Mouse (Mus musculus): ENCODE results near the gene Asxl2. TPM values are rescaled to one million over a fixed set of nuclear protein-coding genes. Genes with fewer than 3 reads are reported as not detected.
"Not testable (repeated sequence)": the region's sequence is repeated elsewhere in the genome, so short reads cannot be mapped to it uniquely, and the experiment has no call there.

Gene Asxl2
- polyA plus RNA-seq, 1 experiment = 11.0 TPM

GRCm38 (mm10) chr12:3437815-3438214 is 11.2 kb downstream of the Asxl2 start:
- H3K4me1 ChIP-seq (ENCODE audit: control insufficient read depth, insufficient read depth, low read length) = no peaks in the 10 kb centered on the region
- TF ChIP-seq POLR2A (IDR thresholded peaks at IDR 0.05; ENCODE audit: extremely low read depth, insufficient read depth, low read length) (no peak), CTCF (IDR thresholded peaks at IDR 0.05; ENCODE audit: extremely low read depth, insufficient read depth, low read length) (no peak)

GRCm38 (mm10) chr12:3440916-3441315 is 14.3 kb downstream of the Asxl2 start:
- Histone ChIP-seq H3K4me1 (ENCODE audit: control insufficient read depth, insufficient read depth, low read length) (no peaks in the 10 kb centered on the region), H3K27ac (ENCODE audit: insufficient read depth, low read length) (no peak overlapping the region), H3K4me3 (ENCODE audit: insufficient read depth, low read length) (no peak overlapping the region)
- no peak for TF ChIP-seq CTCF (IDR thresholded peaks at IDR 0.05; ENCODE audit: extremely low read depth, insufficient read depth, low read length)
- no peak for TF ChIP-seq POLR2A (IDR thresholded peaks at IDR 0.05; ENCODE audit: extremely low read depth, insufficient read depth, low read length)

More at GRCm38 (mm10) chr12:3437815-3438214, 11.2 kb downstream of the Asxl2 start:
- Histone ChIP-seq H3K27ac (ENCODE audit: insufficient read depth, low read length) (no peak overlapping the region), H3K4me3 (ENCODE audit: insufficient read depth, low read length) (no peak overlapping the region)

GRCm38 (mm10) chr12:3441361-3441760 is 14.7 kb downstream of the Asxl2 start:
- no peaks in the 10 kb centered on the region for H3K4me1 ChIP-seq (ENCODE audit: control insufficient read depth, insufficient read depth, low read length)
- TF ChIP-seq POLR2A (IDR thresholded peaks at IDR 0.05; ENCODE audit: extremely low read depth, insufficient read depth, low read length) = no peak
- no peak for TF ChIP-seq CTCF (IDR thresholded peaks at IDR 0.05; ENCODE audit: extremely low read depth, insufficient read depth, low read length)
- no peak overlapping the region for H3K27ac ChIP-seq (ENCODE audit: insufficient read depth, low read length)
- H3K4me3 ChIP-seq (ENCODE audit: insufficient read depth, low read length) = no peak overlapping the region

GRCm38 (mm10) chr12:3453554-3453953 is 26.9 kb downstream of the Asxl2 start:
- Histone ChIP-seq H3K4me1 (ENCODE audit: control insufficient read depth, insufficient read depth, low read length) (no peaks in the 10 kb centered on the region), H3K27ac (ENCODE audit: insufficient read depth, low read length) (no peak overlapping the region), H3K4me3 (ENCODE audit: insufficient read depth, low read length) (no peak overlapping the region)
- no peak for TF ChIP-seq CTCF (IDR thresholded peaks at IDR 0.05; ENCODE audit: extremely low read depth, insufficient read depth, low read length)
- TF ChIP-seq POLR2A (IDR thresholded peaks at IDR 0.05; ENCODE audit: extremely low read depth, insufficient read depth, low read length) = no peak

GRCm38 (mm10) chr12:3463087-3463486 is 36.4 kb downstream of the Asxl2 start:
- TF ChIP-seq POLR2A (IDR thresholded peaks at IDR 0.05; ENCODE audit: extremely low read depth, insufficient read depth, low read length) (no peak), CTCF (IDR thresholded peaks at IDR 0.05; ENCODE audit: extremely low read depth, insufficient read depth, low read length) (no peak)
- Histone ChIP-seq H3K4me1 (ENCODE audit: control insufficient read depth, insufficient read depth, low read length) (no peaks in the 10 kb centered on the region), H3K27ac (ENCODE audit: insufficient read depth, low read length) (no peak overlapping the region), H3K4me3 (ENCODE audit: insufficient read depth, low read length) (no peak overlapping the region)

- Histone ChIP-seq H3K27ac (ENCODE audit: insufficient read depth, low read length) (no peak overlapping the region), H3K4me1 (ENCODE audit: control insufficient read depth, insufficient read depth, low read length) (peaks cover 3% of the 10 kb centered on the region), H3K4me3 (ENCODE audit: insufficient read depth, low read length) (no peak overlapping the region)
- TF ChIP-seq POLR2A (IDR thresholded peaks at IDR 0.05; ENCODE audit: extremely low read depth, insufficient read depth, low read length) (no peak), CTCF (IDR thresholded peaks at IDR 0.05; ENCODE audit: extremely low read depth, insufficient read depth, low read length) (no peak)
Observed at GRCm38 (mm10) chr12:3499662-3500061, 73.0 kb downstream of the Asxl2 start.

GRCm38 (mm10) chr12:3500071-3500470 is 73.4 kb downstream of the Asxl2 start:
- H3K4me1 ChIP-seq (ENCODE audit: control insufficient read depth, insufficient read depth, low read length) = peaks cover 3% of the 10 kb centered on the region
- no peak for TF ChIP-seq CTCF (IDR thresholded peaks at IDR 0.05; ENCODE audit: extremely low read depth, insufficient read depth, low read length)
- no peak for TF ChIP-seq POLR2A (IDR thresholded peaks at IDR 0.05; ENCODE audit: extremely low read depth, insufficient read depth, low read length)
- no peak overlapping the region for H3K27ac ChIP-seq (ENCODE audit: insufficient read depth, low read length)
- no peak overlapping the region for H3K4me3 ChIP-seq (ENCODE audit: insufficient read depth, low read length)

- TF ChIP-seq CTCF (IDR thresholded peaks at IDR 0.05; ENCODE audit: extremely low read depth, insufficient read depth, low read length) = no peak
- TF ChIP-seq POLR2A (IDR thresholded peaks at IDR 0.05; ENCODE audit: extremely low read depth, insufficient read depth, low read length) = no peak
- Histone ChIP-seq H3K4me1 (ENCODE audit: control insufficient read depth, insufficient read depth, low read length) (peaks cover 2% of the 10 kb centered on the region; the same call in 1 of the 2 replicates), H3K4me3 (ENCODE audit: insufficient read depth, low read length) (no peak overlapping the region), H3K27ac (ENCODE audit: insufficient read depth, low read length) (peak overlapping the region; percentile 24; the same call in 1 of the 2 replicates)
Observed at GRCm38 (mm10) chr12:3518665-3519297, 92.1 kb downstream of the Asxl2 start.

GRCm38 (mm10) chr12:3521806-3522205 is 95.1 kb downstream of the Asxl2 start:
- not testable (repeated sequence) for H3K4me3 ChIP-seq (ENCODE audit: insufficient read depth, low read length); H3K27ac ChIP-seq (ENCODE audit: insufficient read depth, low read length); H3K4me1 ChIP-seq (ENCODE audit: control insufficient read depth, insufficient read depth, low read length)

GRCm38 (mm10) chr12:3525536-3525935 is 98.9 kb downstream of the Asxl2 start:
- Histone ChIP-seq H3K4me3 (ENCODE audit: insufficient read depth, low read length) (no peak overlapping the region), H3K27ac (ENCODE audit: insufficient read depth, low read length) (no peak overlapping the region), H3K4me1 (ENCODE audit: control insufficient read depth, insufficient read depth, low read length) (no peaks in the 10 kb centered on the region)
- TF ChIP-seq POLR2A (IDR thresholded peaks at IDR 0.05; ENCODE audit: extremely low read depth, insufficient read depth, low read length) (no peak), CTCF (IDR thresholded peaks at IDR 0.05; ENCODE audit: extremely low read depth, insufficient read depth, low read length) (no peak)

GRCm38 (mm10) chr12:3535446-3535845 is 108.8 kb downstream of the Asxl2 start:
- not testable (repeated sequence) for H3K4me3 ChIP-seq (ENCODE audit: insufficient read depth, low read length); H3K4me1 ChIP-seq (ENCODE audit: control insufficient read depth, insufficient read depth, low read length); H3K27ac ChIP-seq (ENCODE audit: insufficient read depth, low read length)

All from cortical plate, adult 2 months (tissue).